Mouse (Mus musculus) brain, embryonic 14.5 days (tissue): ENCODE measurements around the gene Scap. TPM values are rescaled to one million over a fixed set of nuclear protein-coding genes. Genes with fewer than 3 reads are reported as not detected.

Experiments used
- DNase-seq: peaks from one replicate; pipeline ENCODE4 v3.0.0-alpha.2; 2011; ENCODE audit warnings: low read depth
- CTCF ChIP-seq: fragments of 200-500 bp; IDR thresholded peaks from 2 replicates; pipeline ENCODE4 v1.5.1; 2012; ENCODE audit warnings: inconsistent platforms, mild to moderate bottlenecking, moderate library complexity, borderline replicate concordance; ENCODE audit not compliant: insufficient read depth, insufficient read length; ENCODE audit errors: extremely low read depth
- POLR2A ChIP-seq: fragments of 200-500 bp; IDR thresholded peaks from 2 replicates; pipeline ENCODE4 v1.6.1; 2012; ENCODE audit warnings: mild to moderate bottlenecking, inconsistent platforms, borderline replicate concordance; ENCODE audit not compliant: poor library complexity, insufficient read depth, insufficient read length, severe bottlenecking; ENCODE audit errors: extremely low read depth
- polyA plus RNA-seq: library from polyadenylated mRNA; depleted of rRNA; stranded (reverse); fragments of >200 nt; gene quantifications from 2 replicates; pipeline ENCODE4 v1.2.3, GENCODE M21; 2012; rRNA removed

Scap gene
- polyA plus RNA-seq = 24.9 and 53.4 TPM in 2 replicates

DNA sequence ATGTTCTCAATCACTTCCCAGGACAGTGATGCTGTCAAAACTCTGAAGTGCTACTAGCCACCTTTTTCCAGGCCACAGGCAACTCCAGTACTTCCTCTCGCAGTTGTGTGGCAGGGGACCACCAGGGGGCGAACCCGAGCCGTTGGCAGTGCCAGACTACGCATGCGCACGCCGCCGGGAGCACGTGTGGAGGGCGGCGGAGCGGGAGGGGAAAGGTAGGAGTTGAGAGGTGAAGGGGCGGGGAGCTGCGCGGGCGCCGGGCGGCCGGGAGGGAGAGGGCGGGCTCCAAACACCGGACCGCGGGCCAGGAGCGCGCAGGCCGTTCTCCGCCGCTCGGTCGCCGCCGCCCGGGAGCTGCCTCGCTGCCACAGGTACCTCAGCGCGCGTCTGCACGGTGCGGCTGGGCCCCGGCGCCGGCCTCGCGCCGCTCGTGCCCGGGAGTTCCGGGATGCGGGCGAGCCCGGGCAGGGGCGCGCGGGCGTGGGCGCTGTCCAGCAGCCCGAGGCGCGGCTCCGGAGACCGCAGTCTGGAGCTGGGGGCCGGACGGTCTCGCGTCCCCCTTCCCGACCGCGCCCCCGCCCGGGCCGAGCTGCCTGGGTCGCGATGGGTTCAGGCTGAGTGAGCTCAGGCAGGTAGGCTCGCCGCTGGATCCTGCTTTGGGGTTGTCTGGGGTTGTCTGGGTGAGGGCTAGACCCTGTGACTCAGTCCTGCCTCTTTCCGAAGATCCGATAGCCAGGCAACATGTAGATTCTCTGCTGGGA is at the start of gene Scap:
Scap (plus strand) TSS at position 154 of the 761 bp plus-strand sequence.
- DNase-seq = peak; percentile 96
- peak; percentile 58; the same call in 1 of the 2 replicates for TF ChIP-seq POLR2A
- TF ChIP-seq CTCF = peak; percentile 99

DNA sequence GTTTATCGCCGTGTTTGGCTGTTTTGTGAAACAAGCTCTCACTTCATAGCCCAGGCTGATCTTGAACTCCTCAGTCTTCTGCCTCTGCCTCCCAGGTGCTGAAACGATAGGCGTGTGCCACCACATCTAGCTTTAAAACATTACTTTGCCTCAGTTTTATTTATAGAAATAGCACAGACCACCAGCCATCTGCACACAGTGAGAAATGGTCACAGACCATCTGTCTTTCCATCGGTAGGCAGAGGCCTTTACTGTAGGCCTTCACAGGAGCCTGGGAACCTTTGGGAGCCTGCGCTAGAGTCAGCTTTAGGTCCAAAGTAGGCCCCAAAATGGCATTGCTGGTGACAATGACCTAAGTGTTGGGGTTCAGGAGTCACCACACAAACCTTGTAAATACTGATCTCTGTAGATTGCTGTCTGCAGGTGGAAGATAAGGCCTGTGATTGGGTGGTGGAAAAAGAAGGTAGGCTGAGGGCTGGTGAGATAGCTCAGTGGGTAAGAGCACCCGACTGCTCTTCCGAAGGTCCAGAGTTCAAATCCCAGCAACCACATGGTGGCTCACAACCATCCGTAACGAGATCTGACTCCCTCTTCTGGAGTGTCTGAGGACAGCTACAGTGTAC is 48.9 kb upstream of the Scap start:
- TF ChIP-seq CTCF (no peak), POLR2A (no peak)
- peak; percentile 33 for DNase-seq

DNA sequence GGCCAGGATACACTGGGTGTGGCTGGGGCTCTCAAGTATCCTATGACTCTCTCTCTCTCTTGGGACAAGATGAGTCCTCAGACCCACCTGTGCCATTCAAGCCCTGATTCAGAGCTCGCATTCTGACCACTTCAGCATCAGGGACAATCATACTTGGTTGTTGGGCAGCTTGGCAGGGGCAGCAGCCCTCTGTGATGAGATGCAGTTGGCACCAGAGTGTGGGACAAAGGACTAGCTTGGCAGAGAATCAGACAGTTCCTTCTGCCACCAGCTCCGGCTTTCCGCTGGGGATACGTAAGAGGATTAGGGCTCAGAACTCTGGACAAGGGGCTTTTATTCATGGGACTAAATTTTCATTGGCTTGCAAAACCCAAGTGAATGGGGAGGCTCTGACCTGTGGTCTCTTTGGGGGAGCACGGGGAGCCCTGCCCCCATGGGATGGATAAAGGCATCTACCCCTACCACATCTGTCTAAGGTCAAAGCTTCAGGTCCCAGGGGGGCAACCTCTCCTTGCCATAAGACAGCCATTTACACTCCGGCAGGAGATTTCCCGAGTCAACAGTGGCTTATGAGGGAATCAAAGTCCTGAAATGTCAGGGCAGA is 45.7 kb upstream of the Scap start:
- TF ChIP-seq CTCF = no peak
- no peak for TF ChIP-seq POLR2A
- peak; percentile 95 for DNase-seq

DNA sequence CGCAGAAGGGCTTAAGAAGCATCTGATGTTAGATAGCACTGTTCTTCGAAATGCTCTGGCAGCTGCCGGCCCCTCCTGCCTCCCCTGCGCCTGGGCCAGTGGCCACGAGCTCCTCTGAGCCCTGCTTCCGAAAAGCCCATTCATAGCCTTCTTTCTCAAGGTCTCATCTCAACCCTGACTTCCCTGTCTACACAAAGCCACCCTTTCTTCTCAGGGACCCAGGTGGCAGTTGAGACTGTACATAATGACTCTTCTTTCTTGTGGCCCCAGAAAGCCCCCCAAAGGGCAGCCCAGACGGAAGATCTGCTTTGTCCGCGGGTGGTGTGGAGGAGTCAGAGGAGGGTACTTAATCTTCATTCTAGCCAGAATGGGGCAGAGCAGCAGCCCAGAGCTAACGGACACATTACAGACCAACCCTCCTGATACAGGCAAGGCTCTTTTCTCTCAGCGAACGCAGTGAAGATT is 39.8 kb upstream of the Scap start:
- TF ChIP-seq POLR2A = no peak
- no peak for TF ChIP-seq CTCF
- peak; percentile 38 for DNase-seq

DNA sequence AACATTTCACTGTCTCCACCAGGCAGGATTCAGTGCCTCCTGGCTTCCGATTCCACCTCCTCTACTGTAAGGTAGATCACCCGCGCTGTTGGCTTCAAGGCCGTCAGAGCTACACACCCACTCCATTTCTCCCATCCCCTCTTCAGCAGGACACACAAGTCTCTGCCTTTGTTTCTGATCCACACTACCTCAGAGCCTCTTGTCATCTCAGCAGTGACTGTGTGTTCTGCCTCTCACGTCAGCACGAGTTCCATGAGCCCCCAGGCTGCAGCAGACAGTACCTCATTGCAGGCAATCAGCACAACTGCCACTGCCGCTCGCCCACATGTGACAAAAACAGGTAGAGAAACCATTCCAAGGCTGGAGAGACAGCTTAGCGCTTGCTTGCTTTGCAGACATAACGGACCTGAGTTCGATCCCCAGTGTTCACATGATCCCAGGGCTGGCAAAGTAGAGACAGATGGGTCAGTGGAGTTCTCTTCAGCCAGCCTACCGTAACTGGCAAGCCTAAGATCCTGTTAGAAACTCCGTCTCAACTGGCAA is 39.1 kb upstream of the Scap start:
- peak; percentile 13 for DNase-seq
- TF ChIP-seq POLR2A (no peak), CTCF (no peak)

DNA sequence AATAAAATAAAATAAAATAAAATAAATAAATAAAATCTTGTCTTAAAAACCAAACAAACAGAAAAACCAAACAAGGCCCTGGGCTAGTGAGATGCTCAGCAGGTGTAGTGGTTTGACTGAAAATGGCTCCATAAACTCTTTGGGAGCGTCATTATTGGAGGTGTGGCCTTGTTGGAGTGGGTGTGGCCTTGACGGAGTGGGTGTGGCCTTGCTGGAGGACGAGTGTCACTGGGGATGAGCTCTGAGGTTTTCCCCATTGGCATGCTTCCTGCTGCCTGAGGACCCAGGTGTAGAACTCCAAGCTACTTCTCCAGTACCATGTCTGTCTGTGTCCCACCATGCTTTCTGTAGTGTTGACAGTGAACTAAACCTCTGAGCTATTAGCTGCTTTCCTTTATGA is 38.3 kb upstream of the Scap start:
- DNase-seq = no peak
- TF ChIP-seq POLR2A (no peak), CTCF (no peak)

DNA sequence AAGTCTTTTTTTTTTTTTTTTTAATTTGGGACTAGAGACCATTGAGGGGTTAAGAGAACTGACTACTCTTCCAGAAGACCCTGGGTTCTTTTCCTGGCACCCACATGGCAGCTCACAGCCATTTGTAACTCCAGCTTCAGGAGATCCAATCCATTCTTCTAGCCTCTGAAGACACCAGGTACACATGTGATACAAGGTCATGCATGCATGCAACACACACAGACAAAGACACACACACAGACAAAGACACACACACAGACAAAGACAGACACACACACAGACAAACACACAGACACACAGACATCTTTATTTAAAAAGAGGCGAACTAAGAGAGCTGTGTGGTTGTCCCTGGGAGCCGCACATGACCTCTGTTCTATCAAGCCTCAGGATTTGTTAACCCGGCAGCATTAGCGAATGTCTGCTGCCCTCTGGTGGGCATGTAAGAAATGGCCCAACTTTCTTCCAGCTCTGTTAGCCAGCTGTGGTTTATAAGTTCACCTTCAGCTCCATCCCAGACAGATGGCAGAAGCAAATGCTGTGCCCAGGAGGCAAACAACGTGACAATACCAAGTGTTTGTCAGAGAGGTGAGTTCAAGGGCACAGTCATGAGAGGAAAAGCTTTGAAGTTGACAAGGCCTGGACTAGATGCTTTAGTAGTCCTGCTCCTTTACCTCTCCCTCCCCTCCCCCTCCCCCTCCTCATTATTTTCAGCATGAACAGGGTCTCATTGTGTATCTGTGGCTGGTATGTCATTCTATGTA is 36.0 kb upstream of the Scap start:
- DNase-seq = peak; percentile 94
- no peak for TF ChIP-seq POLR2A
- peak; percentile 93 for TF ChIP-seq CTCF

DNA sequence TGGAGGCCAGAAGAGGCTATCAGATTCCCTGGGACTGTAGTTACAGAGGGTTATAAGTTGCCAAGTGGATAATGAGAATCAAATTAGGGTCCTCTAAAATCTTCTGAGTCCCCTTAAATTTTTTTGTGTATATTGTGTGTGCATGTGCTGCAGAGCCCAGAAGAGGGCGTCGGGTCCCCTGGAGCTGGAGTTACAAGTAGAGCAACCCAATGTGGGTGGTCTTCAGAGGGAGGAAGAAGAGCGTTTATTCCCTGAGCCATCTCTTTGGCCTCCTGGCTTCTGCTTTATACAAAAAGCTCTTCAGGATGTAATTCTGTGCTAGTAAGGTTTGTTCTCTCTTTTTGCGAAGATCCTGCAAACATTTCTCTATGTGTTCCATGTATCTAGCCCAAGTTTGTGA is 28.6 kb upstream of the Scap start:
- peak; percentile 85 for DNase-seq
- TF ChIP-seq POLR2A (no peak), CTCF (peak; percentile 53; the same call in 1 of the 2 replicates)

DNA sequence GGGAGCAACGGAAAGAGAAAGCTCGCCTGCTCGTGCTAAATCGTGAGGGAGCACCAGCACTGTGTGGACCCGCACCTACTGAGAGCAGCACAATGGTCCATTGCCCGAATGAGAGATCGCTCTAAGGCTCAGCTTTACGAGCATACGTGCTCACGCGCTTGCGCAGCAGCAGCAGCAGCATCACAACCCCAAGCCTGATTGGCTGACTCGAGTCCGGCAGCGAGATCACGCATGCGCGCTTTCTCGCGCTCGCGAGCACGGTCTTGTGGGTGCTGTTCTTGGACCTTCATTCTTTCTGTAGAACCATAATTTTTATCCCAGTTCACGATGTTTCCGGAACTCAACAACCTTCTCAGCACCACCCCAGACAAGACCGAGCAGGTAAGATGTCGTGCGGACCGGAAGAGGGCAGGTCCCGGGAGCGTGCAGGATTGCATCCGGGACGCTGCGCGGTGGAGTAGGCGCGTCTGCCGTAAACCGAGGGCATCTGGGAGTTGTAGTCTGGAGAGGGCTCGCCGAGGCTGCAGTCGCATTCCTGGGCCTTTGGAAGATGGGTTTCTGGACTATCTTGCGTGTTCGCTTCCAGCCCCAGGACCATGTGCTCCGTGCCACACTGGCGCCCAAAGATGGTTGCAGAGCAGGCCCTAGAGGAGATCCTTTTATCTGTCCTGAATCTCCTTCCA is 28.0 kb upstream of the Scap start, which contains the start of gene Elp6:
Elp6 (plus strand) TSS at position 205 of the 683 bp plus-strand sequence.
- no peak for TF ChIP-seq CTCF
- TF ChIP-seq POLR2A = peak; percentile 86; the same call in 1 of the 2 replicates

DNA sequence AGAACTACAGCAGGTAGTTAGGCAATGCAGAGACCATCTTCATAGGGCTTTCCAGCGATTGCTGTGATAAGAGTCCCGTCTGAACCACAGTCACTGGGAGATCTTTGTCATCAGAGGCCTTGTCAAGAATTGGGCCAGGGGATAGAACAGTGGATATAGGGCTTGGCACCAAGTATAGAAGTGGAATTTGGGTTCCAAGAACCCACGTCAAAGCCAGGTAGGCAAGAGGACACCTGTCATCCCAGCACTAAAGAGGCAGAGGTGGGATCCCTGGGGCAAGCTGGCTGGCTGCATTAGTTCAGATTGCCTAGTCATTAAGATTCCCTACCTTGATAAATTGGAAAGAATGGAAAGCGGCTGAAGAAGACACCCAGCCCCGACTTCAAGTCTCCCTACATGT is 26.7 kb upstream of the Scap start:
- TF ChIP-seq CTCF (no peak), POLR2A (no peak)
- no peak for DNase-seq

More for the DNA sequence above, 28.0 kb upstream of the Scap start, which contains the start of gene Elp6:
- peak; percentile 98 for DNase-seq
